Mouse (Mus musculus): ENCODE results near the gene Sept9. TPM values are rescaled to one million over a fixed set of nuclear protein-coding genes. Genes with fewer than 3 reads are reported as not detected.

Gene Sept9
- polyA plus RNA-seq, 2 experiments from 2014 or later: 277 to 424 TPM

GRCm38 (mm10) chr11:117385331-117386103, 186.1 kb downstream of the Sept9 start:
- no peak for ATAC-seq

GRCm38 (mm10) chr11:117387241-117387640, 187.8 kb downstream of the Sept9 start:
- no peak for ATAC-seq

GRCm38 (mm10) chr11:117390001-117390402, 190.5 kb downstream of the Sept9 start:
- no peak for ATAC-seq

GRCm38 (mm10) chr11:117390774-117391534, 191.5 kb downstream of the Sept9 start:
- ATAC-seq: no peak

- ATAC-seq: no peak
These were observed 192.8 kb downstream of the Sept9 start for GRCm38 (mm10) chr11:117392251-117392650.

- ATAC-seq: no peak
These were observed 194.3 kb downstream of the Sept9 start for GRCm38 (mm10) chr11:117393715-117394114.

GRCm38 (mm10) chr11:117394230-117395137, 195.0 kb downstream of the Sept9 start:
- ATAC-seq: no peak

GRCm38 (mm10) chr11:117395228-117395627, 195.8 kb downstream of the Sept9 start:
- no peak for ATAC-seq

GRCm38 (mm10) chr11:117396929-117397328, 197.5 kb downstream of the Sept9 start:
- no peak for ATAC-seq

GRCm38 (mm10) chr11:117397755-117398154, 198.3 kb downstream of the Sept9 start:
- no peak for ATAC-seq

GRCm38 (mm10) chr11:117398191-117398590, 198.7 kb downstream of the Sept9 start:
- no peak for ATAC-seq

- no peak for ATAC-seq
These were observed 202.3 kb downstream of the Sept9 start for GRCm38 (mm10) chr11:117401583-117402367.

GRCm38 (mm10) chr11:117402550-117402949, 203.1 kb downstream of the Sept9 start:
- no peak for ATAC-seq

GRCm38 (mm10) chr11:117403073-117403472, 203.6 kb downstream of the Sept9 start:
- ATAC-seq: no peak

GRCm38 (mm10) chr11:117403781-117404180, 204.3 kb downstream of the Sept9 start:
- no peak for ATAC-seq

- no peak for ATAC-seq
These were observed 207.2 kb downstream of the Sept9 start for GRCm38 (mm10) chr11:117406711-117407110.

- ATAC-seq: no peak
These were observed 207.7 kb downstream of the Sept9 start for GRCm38 (mm10) chr11:117407196-117407595.

GRCm38 (mm10) chr11:117407651-117408441, 208.4 kb downstream of the Sept9 start:
- no peak for ATAC-seq

- no peak for ATAC-seq
These were observed 209.1 kb downstream of the Sept9 start for GRCm38 (mm10) chr11:117408442-117409031.

GRCm38 (mm10) chr11:117409331-117409730, 209.9 kb downstream of the Sept9 start:
- ATAC-seq: no peak

- ATAC-seq: no peak
These were observed 210.6 kb downstream of the Sept9 start for GRCm38 (mm10) chr11:117410059-117410458.

Data from CD4-positive, CD25-positive, alpha-beta regulatory T cell, adult 4 months (primary cell).